Mouse (Mus musculus): ENCODE results near the gene Trappc13. TPM values are rescaled to one million over a fixed set of nuclear protein-coding genes. Genes with fewer than 3 reads are reported as not detected.

Trappc13 gene
- polyA plus RNA-seq, 1 experiment, result 23.4 TPM

DNA sequence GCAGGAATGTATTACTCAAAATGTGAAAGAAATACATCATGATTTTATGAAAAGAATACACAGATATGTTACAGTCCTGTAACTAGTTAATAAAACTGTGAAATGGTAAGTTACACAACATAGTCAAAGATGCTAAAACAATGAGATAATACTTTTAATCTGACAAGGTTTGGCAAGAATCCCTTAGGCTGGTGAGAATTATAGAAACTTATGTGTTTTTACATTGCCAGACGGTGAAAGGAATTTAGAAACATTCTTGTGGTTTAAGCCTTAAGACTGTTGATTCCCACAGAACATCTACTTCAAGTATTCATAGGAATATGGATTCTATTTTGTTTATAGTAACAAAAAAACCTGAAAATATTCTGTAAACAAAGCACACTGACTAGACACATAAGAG lies 22.6 kb downstream of the Trappc13 start:
- Histone ChIP-seq H3K4me3 (ENCODE audit: insufficient read depth, poor library complexity, severe bottlenecking) (no peak overlapping the region), H3K79me3 (ENCODE audit: low read depth) (no peaks in the 10 kb centered on the region), H3ac (ENCODE audit: control insufficient read depth, insufficient read length, low read depth) (no peak overlapping the region), H3K27me3 (ENCODE audit: control insufficient read depth, insufficient read depth, insufficient read length) (no peaks in the 10 kb centered on the region), H3K36me3 (ENCODE audit: control insufficient read depth, insufficient read depth) (peaks cover 27% of the 10 kb centered on the region), H3K79me2 (ENCODE audit: control insufficient read depth, insufficient read depth) (no peaks in the 10 kb centered on the region)
- TF ChIP-seq MYOD1 (IDR thresholded peaks at IDR 0.05; ENCODE audit: control insufficient read depth, insufficient read length, low read depth) (no peak), MYOG (IDR thresholded peaks at IDR 0.05; ENCODE audit: control insufficient read depth, extremely low read depth, insufficient read length) (no peak), CEBPB (IDR thresholded peaks at IDR 0.05; ENCODE audit: low read depth) (no peak), FOSL1 (IDR thresholded peaks at IDR 0.05; ENCODE audit: insufficient read depth, low read length, poor library complexity, severe bottlenecking) (no peak), CTCF (IDR thresholded peaks at IDR 0.05; ENCODE audit: control insufficient read depth, insufficient read depth, insufficient read length) (no peak), MAX (IDR thresholded peaks at IDR 0.05) (no peak), USF1 (IDR thresholded peaks at IDR 0.05; ENCODE audit: low read depth) (no peak)

GRCm38 (mm10) chr13:104155106-104155505 lies 23.2 kb downstream of the Trappc13 start:
- Histone ChIP-seq H3K4me3 (ENCODE audit: insufficient read depth, poor library complexity, severe bottlenecking) (no peak overlapping the region), H3ac (ENCODE audit: control insufficient read depth, insufficient read length, low read depth) (no peak overlapping the region), H3K79me2 (ENCODE audit: control insufficient read depth, insufficient read depth) (no peaks in the 10 kb centered on the region), H3K27me3 (ENCODE audit: control insufficient read depth, insufficient read depth, insufficient read length) (no peaks in the 10 kb centered on the region), H3K79me3 (ENCODE audit: low read depth) (no peaks in the 10 kb centered on the region), H3K36me3 (ENCODE audit: control insufficient read depth, insufficient read depth) (peaks cover 27% of the 10 kb centered on the region)
- TF ChIP-seq MYOG (IDR thresholded peaks at IDR 0.05; ENCODE audit: control insufficient read depth, extremely low read depth, insufficient read length) (no peak), MAX (IDR thresholded peaks at IDR 0.05) (no peak), USF1 (IDR thresholded peaks at IDR 0.05; ENCODE audit: low read depth) (no peak), FOSL1 (IDR thresholded peaks at IDR 0.05; ENCODE audit: insufficient read depth, low read length, poor library complexity, severe bottlenecking) (no peak), CTCF (IDR thresholded peaks at IDR 0.05; ENCODE audit: control insufficient read depth, insufficient read depth, insufficient read length) (no peak), MYOD1 (IDR thresholded peaks at IDR 0.05; ENCODE audit: control insufficient read depth, insufficient read length, low read depth) (no peak), CEBPB (IDR thresholded peaks at IDR 0.05; ENCODE audit: low read depth) (no peak)

- TF ChIP-seq MAX (IDR thresholded peaks at IDR 0.05), result no peak
- no peak for TF ChIP-seq FOSL1 (IDR thresholded peaks at IDR 0.05; ENCODE audit: insufficient read depth, low read length, poor library complexity, severe bottlenecking)
- no peak for TF ChIP-seq CTCF (IDR thresholded peaks at IDR 0.05; ENCODE audit: control insufficient read depth, insufficient read depth, insufficient read length)
- no peak for TF ChIP-seq CEBPB (IDR thresholded peaks at IDR 0.05; ENCODE audit: low read depth)
- no peak for TF ChIP-seq USF1 (IDR thresholded peaks at IDR 0.05; ENCODE audit: low read depth)
- TF ChIP-seq MYOG (IDR thresholded peaks at IDR 0.05; ENCODE audit: control insufficient read depth, extremely low read depth, insufficient read length), result no peak
- no peak for TF ChIP-seq MYOD1 (IDR thresholded peaks at IDR 0.05; ENCODE audit: control insufficient read depth, insufficient read length, low read depth)
- peaks cover 27% of the 10 kb centered on the region for H3K36me3 ChIP-seq (ENCODE audit: control insufficient read depth, insufficient read depth)
- no peak overlapping the region for H3K4me3 ChIP-seq (ENCODE audit: insufficient read depth, poor library complexity, severe bottlenecking)
- no peaks in the 10 kb centered on the region for H3K79me3 ChIP-seq (ENCODE audit: low read depth)
- H3K79me2 ChIP-seq (ENCODE audit: control insufficient read depth, insufficient read depth), result no peaks in the 10 kb centered on the region
- H3K27me3 ChIP-seq (ENCODE audit: control insufficient read depth, insufficient read depth, insufficient read length), result no peaks in the 10 kb centered on the region
- no peak overlapping the region for H3ac ChIP-seq (ENCODE audit: control insufficient read depth, insufficient read length, low read depth)
Measured at GRCm38 (mm10) chr13:104154180-104154579, 24.1 kb downstream of the Trappc13 start.

DNA sequence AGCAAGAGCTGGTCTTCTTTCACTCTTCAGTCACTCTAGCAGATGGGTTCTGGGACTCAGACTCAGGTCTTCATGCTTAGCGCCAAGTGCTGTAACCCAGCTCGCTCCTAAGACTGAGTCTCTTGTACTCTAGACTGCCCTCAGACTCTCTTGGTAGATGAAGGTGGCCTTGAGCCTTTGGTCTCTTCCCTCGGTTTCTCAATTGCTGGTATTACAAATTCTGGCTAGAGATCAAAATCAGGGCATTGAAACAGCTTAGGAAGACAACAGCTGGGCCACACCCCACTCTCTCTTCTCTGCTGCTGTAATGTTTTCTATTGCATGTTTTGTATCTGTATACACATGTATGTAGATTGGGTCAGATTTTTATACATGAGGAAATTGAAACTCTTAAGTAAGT lies 32.6 kb downstream of the Trappc13 start:
- Histone ChIP-seq H3K4me3 (ENCODE audit: insufficient read depth, poor library complexity, severe bottlenecking) (no peak overlapping the region), H3K79me3 (ENCODE audit: low read depth) (no peaks in the 10 kb centered on the region), H3K36me3 (ENCODE audit: control insufficient read depth, insufficient read depth) (peaks cover 42% of the 10 kb centered on the region), H3K27me3 (ENCODE audit: control insufficient read depth, insufficient read depth, insufficient read length) (no peaks in the 10 kb centered on the region), H3ac (ENCODE audit: control insufficient read depth, insufficient read length, low read depth) (no peak overlapping the region), H3K79me2 (ENCODE audit: control insufficient read depth, insufficient read depth) (no peaks in the 10 kb centered on the region)
- TF ChIP-seq FOSL1 (IDR thresholded peaks at IDR 0.05; ENCODE audit: insufficient read depth, low read length, poor library complexity, severe bottlenecking) (no peak), CEBPB (IDR thresholded peaks at IDR 0.05; ENCODE audit: low read depth) (no peak), MAX (IDR thresholded peaks at IDR 0.05) (no peak), MYOD1 (IDR thresholded peaks at IDR 0.05; ENCODE audit: control insufficient read depth, insufficient read length, low read depth) (no peak), USF1 (IDR thresholded peaks at IDR 0.05; ENCODE audit: low read depth) (no peak), MYOG (IDR thresholded peaks at IDR 0.05; ENCODE audit: control insufficient read depth, extremely low read depth, insufficient read length) (no peak), CTCF (IDR thresholded peaks at IDR 0.05; ENCODE audit: control insufficient read depth, insufficient read depth, insufficient read length) (no peak)

GRCm38 (mm10) chr13:104144871-104145270 lies 33.4 kb downstream of the Trappc13 start:
- H3K27me3 ChIP-seq (ENCODE audit: control insufficient read depth, insufficient read depth, insufficient read length), result no peaks in the 10 kb centered on the region
- H3ac ChIP-seq (ENCODE audit: control insufficient read depth, insufficient read length, low read depth), result no peak overlapping the region
- no peak overlapping the region for H3K4me3 ChIP-seq (ENCODE audit: insufficient read depth, poor library complexity, severe bottlenecking)
- no peaks in the 10 kb centered on the region for H3K79me2 ChIP-seq (ENCODE audit: control insufficient read depth, insufficient read depth)
- H3K36me3 ChIP-seq (ENCODE audit: control insufficient read depth, insufficient read depth), result peaks cover 42% of the 10 kb centered on the region
- no peak for TF ChIP-seq MYOD1 (IDR thresholded peaks at IDR 0.05; ENCODE audit: control insufficient read depth, insufficient read length, low read depth)
- TF ChIP-seq USF1 (IDR thresholded peaks at IDR 0.05; ENCODE audit: low read depth), result no peak
- TF ChIP-seq MYOG (IDR thresholded peaks at IDR 0.05; ENCODE audit: control insufficient read depth, extremely low read depth, insufficient read length), result no peak
- no peak for TF ChIP-seq FOSL1 (IDR thresholded peaks at IDR 0.05; ENCODE audit: insufficient read depth, low read length, poor library complexity, severe bottlenecking)
- TF ChIP-seq CTCF (IDR thresholded peaks at IDR 0.05; ENCODE audit: control insufficient read depth, insufficient read depth, insufficient read length), result no peak
- TF ChIP-seq MAX (IDR thresholded peaks at IDR 0.05), result no peak
- TF ChIP-seq CEBPB (IDR thresholded peaks at IDR 0.05; ENCODE audit: low read depth), result no peak
- no peaks in the 10 kb centered on the region for H3K79me3 ChIP-seq (ENCODE audit: low read depth)

Data from C2C12 (cell line).